Mouse (Mus musculus) right cerebral cortex, postnatal 14 days (tissue): Measurements from ENCODE around the gene Fbxw24.
A peak's percentile ranks its signal among the peaks of the same experiment; 100 is the strongest.
"Not testable (repeated sequence)": the region's sequence is repeated elsewhere in the genome, so short reads cannot be mapped to it uniquely, and the experiment has no call there.

ENCODE experiments used
- DNase-seq: peaks from one replicate; pipeline ENCODE4 v3.0.0; 2022

Gene Fbxw24

GRCm38 (mm10) chr9:109625957-109626356 lies at the start of gene Fbxw24:
Gene Fbxw24 (minus strand): TSS chr9:109626057.
- not testable (repeated sequence) for DNase-seq

DNA sequence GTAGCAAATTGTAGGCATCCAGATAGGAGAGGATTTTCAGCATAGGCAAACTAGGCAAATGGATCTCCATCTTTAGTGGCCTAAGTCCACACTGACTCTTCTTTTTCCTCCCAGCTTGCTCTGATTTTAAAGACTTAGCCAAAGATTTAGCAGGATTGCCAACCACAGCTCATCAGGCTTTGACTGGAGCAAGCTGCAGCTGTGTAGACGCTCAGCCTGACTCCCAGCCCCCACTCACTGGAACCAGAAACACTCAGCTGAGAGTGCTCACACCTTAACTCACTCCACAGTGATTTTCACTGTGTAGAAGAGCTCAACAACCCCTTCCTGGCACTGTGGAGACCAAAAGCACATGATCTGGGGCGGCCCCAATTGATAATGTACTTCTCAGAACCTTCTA lies 38.7 kb upstream of the Fbxw24 start, which contains the start of gene Fbxw25:
Gene Fbxw25, minus strand, starts transcription at position 101 of the 400 bp plus-strand sequence.
- DNase-seq, result not testable (repeated sequence)

GRCm38 (mm10) chr9:109606837-109607236 lies 19.0 kb downstream of the Fbxw24 start:
- DNase-seq, result peak; percentile 66

- DNase-seq, result not testable (repeated sequence)
Measured at GRCm38 (mm10) chr9:109602128-109602527, 23.7 kb downstream of the Fbxw24 start.

DNA sequence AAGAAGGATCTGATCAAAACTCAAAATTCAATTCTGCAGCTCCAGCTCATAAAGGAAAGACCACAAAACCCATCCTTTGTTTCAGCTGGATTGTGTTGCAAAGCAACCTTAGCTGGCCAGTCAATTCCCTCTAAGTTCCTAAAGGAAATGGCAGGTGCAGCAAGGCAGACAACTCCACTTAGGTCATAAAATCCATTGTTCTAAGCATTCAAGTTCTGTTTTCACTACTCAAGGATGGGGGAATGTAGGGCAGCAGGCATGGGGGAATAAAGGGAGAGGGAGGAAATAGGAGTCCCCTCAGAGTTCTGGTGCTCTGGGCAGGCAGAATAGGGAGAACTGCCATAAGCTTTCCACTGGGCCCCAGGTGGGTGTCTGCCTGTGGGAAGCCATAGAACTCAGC lies 28.6 kb downstream of the Fbxw24 start:
- DNase-seq, result no peak

GRCm38 (mm10) chr9:109594866-109595265 lies 31.0 kb downstream of the Fbxw24 start:
- DNase-seq, result no peak

DNA sequence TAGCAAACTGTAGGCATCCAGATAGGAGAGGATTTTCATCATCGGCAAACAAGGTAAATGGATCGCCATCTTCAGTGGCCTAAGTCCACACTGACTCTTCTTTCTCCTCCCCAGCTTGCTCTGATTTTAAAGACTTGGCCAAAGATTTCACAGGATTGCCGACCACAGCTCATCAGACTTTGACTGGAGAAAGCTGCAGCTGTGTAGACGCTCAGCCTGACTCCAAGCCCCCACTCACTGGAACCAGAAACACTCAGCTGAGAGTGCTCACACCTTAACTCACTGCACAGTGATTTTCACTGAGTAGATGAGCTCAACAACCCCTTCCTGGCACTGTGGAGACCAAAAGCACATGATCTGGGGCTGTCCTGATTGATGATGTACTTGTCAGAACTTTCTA lies 57.7 kb downstream of the Fbxw24 start, which contains the start of gene Fbxw15:
Gene Fbxw15, minus strand, starts transcription at position 101 of the 400 bp plus-strand sequence.
- DNase-seq, result not testable (repeated sequence)

GRCm38 (mm10) chr9:109565546-109565945 lies 60.3 kb downstream of the Fbxw24 start:
- DNase-seq, result no peak

GRCm38 (mm10) chr9:109562106-109562505 lies 63.8 kb downstream of the Fbxw24 start:
- not testable (repeated sequence) for DNase-seq

DNA sequence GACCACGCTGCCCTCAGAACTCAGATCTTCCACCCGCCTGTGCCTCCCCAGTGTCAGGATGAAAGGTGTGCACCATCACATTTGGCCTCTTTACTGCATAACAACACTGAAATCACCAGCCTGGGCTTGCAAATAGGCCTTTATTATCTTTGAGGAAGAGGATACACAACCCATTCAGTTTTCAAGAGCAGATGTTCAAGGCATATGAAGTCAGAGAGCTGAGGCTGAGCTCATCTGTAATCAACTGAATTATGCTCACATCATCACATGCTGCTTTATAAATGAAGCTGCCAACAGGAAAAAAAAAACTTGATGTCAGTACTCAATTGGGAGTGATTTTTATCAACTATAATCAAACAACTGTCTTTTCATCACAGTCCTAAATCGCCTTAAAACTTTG lies 73.4 kb downstream of the Fbxw24 start:
- DNase-seq, result no peak
